Mouse (Mus musculus): ENCODE data around the gene Vps52.

Gene Vps52

GRCm38 (mm10) chr17:33920282-33921097 lies 35.1 kb upstream of the Vps52 start:
- peak; percentile 90 for DNase-seq

- no peak for DNase-seq
Observed at GRCm38 (mm10) chr17:33921361-33921760, 34.3 kb upstream of the Vps52 start.

- DNase-seq = peak; percentile 64
Observed at GRCm38 (mm10) chr17:33924577-33925283, 30.9 kb upstream of the Vps52 start.

GRCm38 (mm10) chr17:33925406-33926116 lies 30.1 kb upstream of the Vps52 start:
- no peak for DNase-seq

- DNase-seq = no peak
Observed at GRCm38 (mm10) chr17:33926207-33926932, 29.2 kb upstream of the Vps52 start.

- no peak for DNase-seq
Observed at GRCm38 (mm10) chr17:33928251-33928947, 27.2 kb upstream of the Vps52 start.

- peak; percentile 98 for DNase-seq
Observed at GRCm38 (mm10) chr17:33929371-33930279, 26.0 kb upstream of the Vps52 start, which contains the start of gene Rgl2. Gene Rgl2, plus strand, starts transcription at chr17:33929543.

GRCm38 (mm10) chr17:33930280-33931158 lies 25.1 kb upstream of the Vps52 start:
- DNase-seq = peak; percentile 85

GRCm38 (mm10) chr17:33931159-33931866 lies 24.3 kb upstream of the Vps52 start:
- DNase-seq = no peak

- DNase-seq = no peak
Observed at GRCm38 (mm10) chr17:33931947-33932346, 23.7 kb upstream of the Vps52 start.

- DNase-seq = no peak
Observed at GRCm38 (mm10) chr17:33932448-33932847, 23.2 kb upstream of the Vps52 start.

- no peak for DNase-seq
Observed at GRCm38 (mm10) chr17:33932970-33933369, 22.6 kb upstream of the Vps52 start.

- no peak for DNase-seq
Observed at GRCm38 (mm10) chr17:33935422-33936055, 20.1 kb upstream of the Vps52 start.

- no peak for DNase-seq
Observed at GRCm38 (mm10) chr17:33936993-33937392, 18.6 kb upstream of the Vps52 start.

- DNase-seq = no peak
Observed at GRCm38 (mm10) chr17:33938783-33939182, 16.8 kb upstream of the Vps52 start.

- DNase-seq = peak; percentile 88
Observed at GRCm38 (mm10) chr17:33940206-33940805, 15.3 kb upstream of the Vps52 start, which contains the start of the genes Pfdn6 and Wdr46. Gene Pfdn6, minus strand, starts transcription at chr17:33940343. Gene Wdr46, plus strand, starts transcription at chr17:33940660.

- DNase-seq = peak; percentile 51
Observed at GRCm38 (mm10) chr17:33940981-33941380, 14.6 kb upstream of the Vps52 start.

GRCm38 (mm10) chr17:33941381-33941780 lies 14.2 kb upstream of the Vps52 start:
- no peak for DNase-seq

Data from thymus, postnatal 14 days (tissue).